Mouse (Mus musculus) CH12.LX (cell line): ENCODE measurements around the gene Ugt1a6a. TPM values are rescaled to one million over a fixed set of nuclear protein-coding genes. Genes with fewer than 3 reads are reported as not detected.

Experiments used
- DNase-seq: peaks from one replicate; pipeline ENCODE4 v3.0.0-alpha.2; 2013; ENCODE audit errors: extremely low read depth
- H3K27ac ChIP-seq: 2 replicates; pipeline ENCODE4 v1.5.1; 2012; ENCODE audit warnings: low read depth, mild to moderate bottlenecking, control low read depth, moderate library complexity; ENCODE audit not compliant: insufficient read depth
- H3K27me3 ChIP-seq: replicated peaks from 2 replicates; pipeline ENCODE3; 2012; ENCODE audit warnings: inconsistent platforms
- H3K36me3 ChIP-seq, 2 experiments: replicated peaks in 1 of 2; 2 replicates each; pipeline versions ENCODE3 to v1.6.1; 2012; ENCODE audit warnings: inconsistent platforms in 1 of 2, low read length in 1 of 2, mild to moderate bottlenecking in 1 of 2, mixed read lengths in 1 of 2, moderate library complexity in 1 of 2; ENCODE audit not compliant: control insufficient read depth in 1 of 2, insufficient read depth in 1 of 2
- H3K4me1 ChIP-seq, 2 experiments: 2 replicates each; pipeline ENCODE4 v1.6.1; 2012; ENCODE audit warnings: inconsistent platforms in 1 of 2, moderate library complexity in 1 of 2; ENCODE audit not compliant: insufficient read depth in 2 of 2, control insufficient read depth in 1 of 2
- H3K4me2 ChIP-seq: 2 replicates; pipeline ENCODE4 v1.6.1; 2012; ENCODE audit warnings: low read depth, mild to moderate bottlenecking, control low read depth; ENCODE audit not compliant: poor library complexity, insufficient read depth, severe bottlenecking
- H3K4me3 ChIP-seq, 3 experiments: fragments of 150-350 bp in 1 of 3; sonication (generic) in 1 of 3; replicated peaks in 1 of 3; 2 replicates each; pipeline versions ENCODE3 to v1.5.1; 2011 to 2012; ENCODE audit warnings: low read depth in 2 of 3, low read length in 2 of 3, mild to moderate bottlenecking in 2 of 3, moderate library complexity in 2 of 3, control low read depth in 1 of 3, improper control_type of control experiment in 1 of 3, inconsistent platforms in 1 of 3, mixed read lengths in 1 of 3; ENCODE audit not compliant: poor library complexity in 1 of 3
- H3K79me2 ChIP-seq: replicated peaks from 2 replicates; pipeline ENCODE4 v1.6.1; 2012; ENCODE audit warnings: mild to moderate bottlenecking, moderate library complexity; ENCODE audit not compliant: control insufficient read depth, poor library complexity, insufficient read depth, severe bottlenecking; ENCODE audit errors: extremely low read depth
- H3K9ac ChIP-seq: 2 replicates; pipeline ENCODE4 v1.6.1; 2012; ENCODE audit warnings: low read depth, mild to moderate bottlenecking, control low read depth, moderate library complexity; ENCODE audit not compliant: insufficient read depth
- H3K9me3 ChIP-seq: replicated peaks from 2 replicates; pipeline ENCODE3; 2012; ENCODE audit warnings: low read length, inconsistent platforms, mixed read lengths
- E2F4 ChIP-seq: IDR thresholded peaks from 2 replicates; pipeline ENCODE4 v1.6.1; 2011; ENCODE audit warnings: low read depth, low read length, improper control_type of control experiment; ENCODE audit not compliant: insufficient replicate concordance
- GABPA ChIP-seq: IDR thresholded peaks from 2 replicates; pipeline ENCODE4 v1.6.1; 2012; ENCODE audit warnings: low read depth, low read length, improper control_type of control experiment, inconsistent platforms; ENCODE audit not compliant: insufficient replicate concordance
- IRF4 ChIP-seq: IDR thresholded peaks from 2 replicates; pipeline ENCODE4 v1.6.1; 2014; ENCODE audit warnings: low read depth, mild to moderate bottlenecking, inconsistent platforms, low read length, improper control_type of control experiment
- JUND ChIP-seq: conservative IDR thresholded peaks from 2 replicates; pipeline ENCODE4 v1.6.1; 2011; ENCODE audit warnings: low read depth, low read length, improper control_type of control experiment
- KAT2A ChIP-seq: IDR thresholded peaks from 2 replicates; pipeline ENCODE4 v1.6.1; 2012; ENCODE audit warnings: low read length, improper control_type of control experiment, inconsistent platforms; ENCODE audit not compliant: insufficient replicate concordance
- MAFK ChIP-seq: IDR thresholded peaks from 2 replicates; pipeline ENCODE4 v1.6.1; 2011; ENCODE audit warnings: low read length, improper control_type of control experiment; ENCODE audit not compliant: insufficient replicate concordance
- MAZ ChIP-seq: IDR thresholded peaks from 2 replicates; pipeline ENCODE4 v1.6.1; 2012; ENCODE audit warnings: low read depth, mild to moderate bottlenecking, inconsistent platforms, low read length, improper control_type of control experiment, moderate library complexity
- MEF2A ChIP-seq: IDR thresholded peaks from 2 replicates; pipeline ENCODE4 v1.6.1; 2014; ENCODE audit warnings: low read depth, mild to moderate bottlenecking, inconsistent platforms, low read length, improper control_type of control experiment, borderline replicate concordance
- MXI1 ChIP-seq: IDR thresholded peaks from 2 replicates; pipeline ENCODE4 v1.6.1; 2011; ENCODE audit warnings: mild to moderate bottlenecking, low read depth, low read length, improper control_type of control experiment
- MYC ChIP-seq: IDR thresholded peaks from 2 replicates; pipeline ENCODE4 v1.6.1; 2011; ENCODE audit warnings: low read depth, mild to moderate bottlenecking, improper control_type of control experiment, low read length
- NRF1 ChIP-seq: IDR thresholded peaks from 2 replicates; pipeline ENCODE4 v1.6.1; 2014; ENCODE audit warnings: low read depth, mild to moderate bottlenecking, inconsistent platforms, low read length, improper control_type of control experiment, moderate library complexity
- USF2 ChIP-seq: conservative IDR thresholded peaks from 2 replicates; pipeline ENCODE4 v1.6.1; 2011; ENCODE audit warnings: low read depth, low read length, improper control_type of control experiment
- ZKSCAN1 ChIP-seq: IDR thresholded peaks from 2 replicates; pipeline ENCODE4 v1.6.1; 2012; ENCODE audit warnings: low read depth, inconsistent platforms, low read length, improper control_type of control experiment, borderline replicate concordance
- dilution Hi-C: fragments of 300-500 bp; cut with MboI; formaldehyde crosslinking; loops from 2 replicates; pipeline ENCODE4 v1.14.3; 2020; ENCODE audit warnings: low sequenced_read_pairs; ENCODE audit not compliant: extremely low pct_unique_long_range_greater_than_20kb, extremely low pct_ligation_motif_present
- in situ Hi-C: fragments of 300-500 bp; cut with MboI; formaldehyde crosslinking; loops from 3 replicates; pipeline ENCODE4 v1.14.3; 2019; ENCODE audit warnings: low sequenced_read_pairs, low pct_ligation_motif_present, low pct_unique_long_range_greater_than_20kb, mixed read lengths
- polyA plus RNA-seq: library from polyadenylated mRNA; unstranded; fragments of >175 nt; gene quantifications from 2 replicates; pipeline ENCODE4 v1.2.1, GENCODE M21; 2012; ENCODE audit warnings: low read depth; ENCODE audit not compliant: insufficient read length
- total RNA-seq, 2 experiments: library from RNA; depleted of rRNA; stranded (reverse); fragments of 300-350 nt in 1 of 2; fragments of >200 nt in 1 of 2; gene quantifications; 2 replicates each; pipeline ENCODE4 v1.2.3; 2012 to 2014

Ugt1a6a gene
- total and polyA plus RNA-seq, 3 experiments: 0.19 to 0.43 (median 0.30) TPM

DNA sequence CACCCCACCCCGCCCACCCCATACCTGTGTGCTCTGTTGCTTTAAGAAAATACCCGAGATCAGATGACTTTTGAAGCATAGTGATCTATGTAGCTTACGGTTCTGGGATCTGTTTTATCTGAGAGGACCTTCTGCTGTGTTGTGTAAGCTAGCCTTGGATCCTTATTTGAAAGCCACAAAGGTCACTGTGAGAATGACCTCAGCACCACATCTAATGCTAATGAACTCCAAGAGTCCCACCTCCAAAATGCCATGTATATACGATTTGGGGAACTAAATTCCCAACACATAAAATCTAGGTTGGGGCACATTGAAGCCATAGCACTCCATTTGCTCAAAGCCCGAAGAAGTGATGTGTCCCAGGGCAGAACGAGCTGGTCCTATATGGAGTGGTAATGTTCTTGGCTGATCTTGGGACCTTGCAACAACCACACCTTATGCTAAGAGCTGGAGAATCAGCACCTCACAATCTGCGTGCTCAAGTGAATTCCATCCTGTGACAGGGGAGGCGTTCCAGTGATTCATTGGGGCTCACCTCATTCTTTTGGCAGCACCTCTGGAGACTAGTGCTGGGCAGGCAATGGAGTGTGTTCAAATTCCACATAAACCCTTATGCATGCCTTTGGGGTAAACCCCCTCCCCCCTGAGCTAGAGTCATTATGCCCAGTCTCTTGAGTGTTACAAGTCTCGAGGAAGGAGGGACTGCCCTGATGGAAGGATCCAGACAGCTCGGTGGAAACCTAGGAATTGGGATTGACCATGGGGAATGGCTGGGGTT lies 122.5 kb downstream of the Ugt1a6a start:
- H3K79me2 ChIP-seq: no peaks in the 10 kb centered on the region
- dilution Hi-C loops: no loop called here

DNA sequence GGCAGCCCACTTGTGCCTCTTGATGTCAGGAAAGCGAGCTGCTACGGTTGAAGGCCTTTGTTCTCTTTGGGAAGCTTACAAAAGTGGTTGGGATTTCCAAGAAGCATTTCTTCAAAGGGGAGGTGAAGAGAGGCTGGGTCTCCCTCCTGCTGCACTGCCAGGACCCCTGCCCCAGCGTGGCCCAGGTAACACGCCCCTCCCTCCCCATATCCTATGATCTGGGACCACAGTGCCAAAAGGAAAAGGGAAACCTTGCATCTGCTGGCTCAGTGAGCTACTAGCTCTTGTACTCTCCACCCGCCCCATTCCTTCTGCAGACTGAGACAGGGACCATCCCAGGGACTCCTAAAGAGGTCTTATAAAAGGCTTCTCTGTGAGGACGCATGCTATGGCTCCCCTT lies 123.1 kb downstream of the Ugt1a6a start:
- in situ Hi-C loops: no loop called here

More for the DNA sequence above, 122.5 kb downstream of the Ugt1a6a start:
- TF ChIP-seq GABPA (no peak), JUND (no peak), MEF2A (no peak)
- in situ Hi-C loops: no loop called here
- no peak for DNase-seq
- H3K4me2 ChIP-seq: no peak overlapping the region
- H3K27me3 ChIP-seq: peaks cover 6% of the 10 kb centered on the region
- no peak overlapping the region for H3K27ac ChIP-seq
- H3K36me3 ChIP-seq: peaks cover 3 to 23% of the 10 kb centered on the region in 2 experiments
- H3K4me3 ChIP-seq: no peak overlapping the region
- no peak overlapping the region for H3K9ac ChIP-seq
- peaks cover 56% of the 10 kb centered on the region for H3K9me3 ChIP-seq
- peaks cover 2 to 29% of the 10 kb centered on the region in 2 experiments; a peak in 3 of 4 replicates for H3K4me1 ChIP-seq

DNA sequence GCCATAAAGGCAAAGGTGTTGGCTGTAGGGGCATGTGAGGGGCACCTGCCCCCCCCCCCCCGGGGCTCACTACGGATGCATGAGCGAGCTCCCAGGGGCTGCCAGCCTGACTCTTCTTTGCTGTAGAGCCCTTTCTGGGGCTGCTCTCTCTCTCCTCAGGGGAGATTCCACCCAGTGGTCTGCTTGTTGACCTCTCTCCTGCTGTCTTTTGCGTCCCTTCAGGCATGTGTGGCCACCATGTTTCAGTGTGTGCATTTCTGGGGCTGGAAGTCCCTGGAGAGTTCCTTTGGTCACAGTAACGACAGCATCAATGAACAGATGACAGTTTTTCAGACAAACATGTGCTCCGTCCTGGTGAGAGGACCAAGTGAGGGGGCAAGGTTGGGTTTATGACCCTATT lies 123.8 kb downstream of the Ugt1a6a start:
- peaks cover 43% of the 10 kb centered on the region for H3K9me3 ChIP-seq
- DNase-seq: no peak
- peaks cover 2 to 29% of the 10 kb centered on the region in 2 experiments; a peak in 3 of 4 replicates for H3K4me1 ChIP-seq
- H3K4me3 ChIP-seq: no peak overlapping the region
- peaks cover 8 to 36% of the 10 kb centered on the region in 2 experiments for H3K36me3 ChIP-seq
- H3K27ac ChIP-seq: no peak overlapping the region
- H3K79me2 ChIP-seq: no peaks in the 10 kb centered on the region
- TF ChIP-seq NRF1: no peak
- TF ChIP-seq MYC: no peak
- TF ChIP-seq MAZ: no peak
- no peak for TF ChIP-seq MAFK
- TF ChIP-seq USF2: no peak
- dilution Hi-C loops: no loop called here
- in situ Hi-C loops: no loop called here
- H3K4me2 ChIP-seq: no peak overlapping the region
- H3K9ac ChIP-seq: no peak overlapping the region
- peaks cover 6% of the 10 kb centered on the region for H3K27me3 ChIP-seq

More for the DNA sequence above, 123.1 kb downstream of the Ugt1a6a start:
- TF ChIP-seq MXI1: no peak
- no peak for TF ChIP-seq E2F4
- no peak for TF ChIP-seq NRF1
- TF ChIP-seq GABPA: no peak
- no peak for TF ChIP-seq KAT2A
- TF ChIP-seq MAFK: no peak
- no peak for TF ChIP-seq ZKSCAN1
- TF ChIP-seq IRF4: no peak
- TF ChIP-seq USF2: no peak
- no peak for TF ChIP-seq MEF2A
- Histone ChIP-seq H3K4me3 (no peak overlapping the region), H3K4me2 (no peak overlapping the region), H3K4me1 (peaks cover 2 to 29% of the 10 kb centered on the region in 2 experiments; a peak in 3 of 4 replicates), H3K36me3 (peaks cover 3 to 29% of the 10 kb centered on the region in 2 experiments), H3K9me3 (peaks cover 50% of the 10 kb centered on the region), H3K27ac (no peak overlapping the region), H3K9ac (no peak overlapping the region), H3K27me3 (peaks cover 6% of the 10 kb centered on the region), H3K79me2 (no peaks in the 10 kb centered on the region)
- no peak for DNase-seq
- dilution Hi-C loops: no loop called here
